Mouse (Mus musculus): Measurements from ENCODE around the gene Rpgrip1l. TPM values are rescaled to one million over a fixed set of nuclear protein-coding genes. Genes with fewer than 3 reads are reported as not detected.
A peak's percentile ranks its signal among the peaks of the same experiment; 100 is the strongest.

Gene Rpgrip1l
- polyA plus RNA-seq, 1 experiment: 1.9 TPM

- H3K36me3 ChIP-seq (ENCODE audit: control insufficient read depth, insufficient read depth, low read length): no peaks in the 10 kb centered on the region
- peaks cover 3% of the 10 kb centered on the region; the same call in 1 of the 2 replicates for H3K4me1 ChIP-seq (replicated peaks; ENCODE audit: control insufficient read depth, insufficient read depth, low read length)
- DNase-seq: no peak
- H3K4me3 ChIP-seq (ENCODE audit: control insufficient read depth, insufficient read depth, low read length): no peak overlapping the region
- H3K27me3 ChIP-seq (ENCODE audit: control insufficient read depth, insufficient read depth, low read length): no peaks in the 10 kb centered on the region
- 99% methylated on average over 5 of the region's 5 CpGs for WGBS
- TF ChIP-seq POLR2A (IDR thresholded peaks at IDR 0.05; ENCODE audit: control insufficient read depth, extremely low read depth, insufficient read depth, low read length, poor library complexity): no peak
- H3K27ac ChIP-seq (ENCODE audit: control insufficient read depth, insufficient read depth, low read length): no peak overlapping the region
Observed at GRCm38 (mm10) chr8:91273493-91273892, 39.6 kb downstream of the Rpgrip1l start.

GRCm38 (mm10) chr8:91269374-91269958, 43.6 kb downstream of the Rpgrip1l start:
- TF ChIP-seq CTCF (IDR thresholded peaks at IDR 0.05; ENCODE audit: borderline replicate concordance, control insufficient read depth, extremely low read depth, insufficient read depth, low read length, poor library complexity) (no peak), POLR2A (IDR thresholded peaks at IDR 0.05; ENCODE audit: control insufficient read depth, extremely low read depth, insufficient read depth, low read length, poor library complexity) (no peak)
- Histone ChIP-seq H3K27ac (ENCODE audit: control insufficient read depth, insufficient read depth, low read length) (no peak overlapping the region), H3K27me3 (ENCODE audit: control insufficient read depth, insufficient read depth, low read length) (no peaks in the 10 kb centered on the region), H3K4me1 (replicated peaks; ENCODE audit: control insufficient read depth, insufficient read depth, low read length) (no peaks in the 10 kb centered on the region), H3K36me3 (ENCODE audit: control insufficient read depth, insufficient read depth, low read length) (no peaks in the 10 kb centered on the region), H3K4me3 (ENCODE audit: control insufficient read depth, insufficient read depth, low read length) (no peak overlapping the region)
- 65% methylated on average over 2 of the region's 2 CpGs for whole genome bisulfite sequencing
- no peak for DNase-seq

GRCm38 (mm10) chr8:91264564-91264963, 48.5 kb downstream of the Rpgrip1l start:
- TF ChIP-seq CTCF (IDR thresholded peaks at IDR 0.05; ENCODE audit: borderline replicate concordance, control insufficient read depth, extremely low read depth, insufficient read depth, low read length, poor library complexity) (no peak), POLR2A (IDR thresholded peaks at IDR 0.05; ENCODE audit: control insufficient read depth, extremely low read depth, insufficient read depth, low read length, poor library complexity) (no peak)
- H3K27me3 ChIP-seq (ENCODE audit: control insufficient read depth, insufficient read depth, low read length): no peaks in the 10 kb centered on the region
- H3K4me1 ChIP-seq (replicated peaks; ENCODE audit: control insufficient read depth, insufficient read depth, low read length): no peaks in the 10 kb centered on the region
- H3K27ac ChIP-seq (ENCODE audit: control insufficient read depth, insufficient read depth, low read length): no peak overlapping the region
- H3K4me3 ChIP-seq (ENCODE audit: control insufficient read depth, insufficient read depth, low read length): no peak overlapping the region
- H3K36me3 ChIP-seq (ENCODE audit: control insufficient read depth, insufficient read depth, low read length): no peaks in the 10 kb centered on the region
- no peak for DNase-seq

- Histone ChIP-seq H3K36me3 (ENCODE audit: control insufficient read depth, insufficient read depth, low read length) (no peaks in the 10 kb centered on the region), H3K27me3 (ENCODE audit: control insufficient read depth, insufficient read depth, low read length) (no peaks in the 10 kb centered on the region), H3K27ac (ENCODE audit: control insufficient read depth, insufficient read depth, low read length) (no peak overlapping the region), H3K4me1 (replicated peaks; ENCODE audit: control insufficient read depth, insufficient read depth, low read length) (no peaks in the 10 kb centered on the region), H3K4me3 (ENCODE audit: control insufficient read depth, insufficient read depth, low read length) (no peak overlapping the region)
- no peak for DNase-seq
- no peak for TF ChIP-seq CTCF (IDR thresholded peaks at IDR 0.05; ENCODE audit: borderline replicate concordance, control insufficient read depth, extremely low read depth, insufficient read depth, low read length, poor library complexity)
- no peak for TF ChIP-seq POLR2A (IDR thresholded peaks at IDR 0.05; ENCODE audit: control insufficient read depth, extremely low read depth, insufficient read depth, low read length, poor library complexity)
- 95% methylated on average over 3 of the region's 3 CpGs for WGBS
Observed at GRCm38 (mm10) chr8:91263939-91264338, 49.1 kb downstream of the Rpgrip1l start.

- TF ChIP-seq CTCF (IDR thresholded peaks at IDR 0.05; ENCODE audit: borderline replicate concordance, control insufficient read depth, extremely low read depth, insufficient read depth, low read length, poor library complexity) (peak; percentile 27; the same call in 1 of the 2 replicates), POLR2A (IDR thresholded peaks at IDR 0.05; ENCODE audit: control insufficient read depth, extremely low read depth, insufficient read depth, low read length, poor library complexity) (no peak)
- Histone ChIP-seq H3K27ac (ENCODE audit: control insufficient read depth, insufficient read depth, low read length) (no peak overlapping the region), H3K4me1 (replicated peaks; ENCODE audit: control insufficient read depth, insufficient read depth, low read length) (no peaks in the 10 kb centered on the region), H3K4me3 (ENCODE audit: control insufficient read depth, insufficient read depth, low read length) (no peak overlapping the region), H3K36me3 (ENCODE audit: control insufficient read depth, insufficient read depth, low read length) (no peaks in the 10 kb centered on the region), H3K27me3 (ENCODE audit: control insufficient read depth, insufficient read depth, low read length) (no peaks in the 10 kb centered on the region)
- DNase-seq: peak; percentile 41
- WGBS: 91% methylated on average over 2 of the region's 2 CpGs
Observed at GRCm38 (mm10) chr8:91261598-91261997, 51.5 kb downstream of the Rpgrip1l start.

- Histone ChIP-seq H3K27me3 (ENCODE audit: control insufficient read depth, insufficient read depth, low read length) (no peaks in the 10 kb centered on the region), H3K27ac (ENCODE audit: control insufficient read depth, insufficient read depth, low read length) (peak overlapping the region; percentile 71), H3K4me1 (replicated peaks; ENCODE audit: control insufficient read depth, insufficient read depth, low read length) (peaks cover 11% of the 10 kb centered on the region), H3K36me3 (ENCODE audit: control insufficient read depth, insufficient read depth, low read length) (no peaks in the 10 kb centered on the region), H3K4me3 (ENCODE audit: control insufficient read depth, insufficient read depth, low read length) (no peak overlapping the region)
- WGBS: 8% methylated on average over 6 of the region's 6 CpGs
- DNase-seq: peak; percentile 14
- TF ChIP-seq POLR2A (IDR thresholded peaks at IDR 0.05; ENCODE audit: control insufficient read depth, extremely low read depth, insufficient read depth, low read length, poor library complexity) (no peak), CTCF (IDR thresholded peaks at IDR 0.05; ENCODE audit: borderline replicate concordance, control insufficient read depth, extremely low read depth, insufficient read depth, low read length, poor library complexity) (no peak)
Observed at GRCm38 (mm10) chr8:91250966-91251365, 62.1 kb downstream of the Rpgrip1l start.
